Mouse (Mus musculus) lung, adult 2 months (tissue): Measurements from ENCODE around the gene Camta1.

Source experiments
- CTCF ChIP-seq: fragments of 200-500 bp; IDR thresholded peaks from 2 replicates; pipeline ENCODE4 v1.5.1; 2011; ENCODE audit warnings: mild to moderate bottlenecking, low read length, control low read depth; ENCODE audit not compliant: insufficient read depth
- POLR2A ChIP-seq: fragments of 200-500 bp; IDR thresholded peaks from 2 replicates; pipeline ENCODE4 v1.6.1; 2011; ENCODE audit warnings: low read depth, mild to moderate bottlenecking, control low read depth, low read length, borderline replicate concordance; ENCODE audit errors: extremely low read depth

DNA sequence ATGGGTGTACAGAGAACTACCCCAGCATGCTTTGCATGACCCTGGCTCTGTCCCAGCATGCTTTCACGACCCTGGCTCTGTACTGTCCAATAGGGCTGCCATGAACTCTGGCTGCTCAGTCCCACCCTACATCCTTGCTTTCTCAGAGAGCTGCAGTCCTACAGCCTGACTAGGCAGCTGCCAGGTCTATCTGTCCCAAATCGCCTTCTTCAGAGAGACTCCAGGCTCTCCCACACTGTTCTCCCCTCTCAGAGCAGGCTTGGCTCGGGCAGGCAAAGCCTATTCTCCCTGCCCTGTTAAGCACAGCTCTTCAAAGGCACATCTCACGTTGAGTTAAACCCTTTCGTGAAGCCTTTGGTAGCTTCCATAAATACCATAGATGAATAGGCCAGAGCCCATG lies 317.5 kb downstream of the Camta1 start:
- TF ChIP-seq POLR2A: no peak
- no peak for TF ChIP-seq CTCF
